Comparison of ENCODE assay signal across 9 mouse cellular contexts in genomic region chr3:27237226-27237625, GRCm38 (mm10). TPM values are rescaled to one million over a fixed set of nuclear protein-coding genes. Genes with fewer than 3 reads are reported as not detected.
A peak's percentile ranks its signal among the peaks of the same experiment; 100 is the strongest.
DNase-seq lines count a peak whose midpoint lies in the region; ATAC-seq lines count a peak whose summit lies in the region.
"Had no signal": no experiment of that assay in that cellular context is flagged by ENCODE, and none has a peak within 500 bp of the region (broad histone marks: within the 10 kb centered on the region; RNA-seq: fewer than 3 reads in every experiment).

No protein-coding gene starts in this region.

- H3K4me2 ChIP-seq in lung, embryonic 16.5 days (ENCODE audit: low read depth, low read length) = no peak overlapping the region
- H3K4me2 ChIP-seq: lung, embryonic 15.5 days had no signal

- H3K36me3 ChIP-seq in lung, embryonic 16.5 days (ENCODE audit: control insufficient read depth, insufficient read depth, low read length) = no peaks in the 10 kb centered on the region
- H3K36me3 ChIP-seq: lung, embryonic 15.5 days had no signal

- no peaks in the 10 kb centered on the region for H3K27me3 ChIP-seq in lung, embryonic 16.5 days (ENCODE audit: control insufficient read depth, insufficient read depth, low read depth, low read length)
- H3K27me3 ChIP-seq: lung, embryonic 15.5 days had no signal

- H3K9ac ChIP-seq in lung, embryonic 16.5 days (ENCODE audit: low read length) = no peak overlapping the region
- H3K9ac ChIP-seq: lung, embryonic 15.5 days had no signal

- ATAC-seq in lung, embryonic 16.5 days (ENCODE audit: low read depth) = peak; percentile 61; the same call in 1 of the 2 replicates

- H3K27ac ChIP-seq in lung, embryonic 16.5 days (ENCODE audit: low read length) = no peak overlapping the region
- H3K27ac ChIP-seq: lung, embryonic 15.5 days had no signal

- H3K9me3 ChIP-seq in lung, embryonic 16.5 days (ENCODE audit: control insufficient read depth, low read length) = no peaks in the 10 kb centered on the region
- H3K9me3 ChIP-seq: lung, embryonic 15.5 days had no signal

- no peaks in the 10 kb centered on the region for H3K4me1 ChIP-seq in lung, embryonic 16.5 days (replicated peaks; ENCODE audit: control insufficient read depth, insufficient read depth, low read length)
- H3K4me1 ChIP-seq: lung, embryonic 15.5 days had no signal

- peak; percentile 84 for DNase-seq in heart, adult 11 months
- DNase-seq in heart, postnatal 25 days (ENCODE audit: low spot score) = no peak
- DNase-seq in 3T3-L1 (ENCODE audit: low read depth, low spot score) = peak; percentile 92
- DNase-seq in Muller cell, postnatal 12 days (ENCODE audit: inconsistent ontology term) = peak; percentile 62
- peak; percentile 67 for DNase-seq in embryo, embryonic 10 days (ENCODE audit: low spot score)
- DNase-seq in induced T-regulatory cell, adult 2 months (ENCODE audit: low read depth) = peak; percentile 80
- DNase-seq in thymus, postnatal 10 days (ENCODE audit: low spot score in 2 of 2) = peak; percentile 12 to 73

- no peak overlapping the region for H3K4me3 ChIP-seq in lung, embryonic 16.5 days (ENCODE audit: low read length)
- H3K4me3 ChIP-seq: lung, embryonic 15.5 days had no signal

- intact Hi-C loops in heart, postnatal 25 days (cut with DNase I) = loop anchor here (1.0 to 10.0 kb wide), 2 partner anchors 55 to 122 kb away; partner anchors contain the start of gene Nceh1

- WGBS in lung, embryonic 16.5 days = 7% methylated on average over 2 of the region's 2 CpGs

RNA-seq across cellular contexts. Expression of gene Nceh1, which starts 54.5 kb away (rescaled TPM):
- total RNA-seq in heart, postnatal 25 days (2021) = 100 to 1,000 TPM; 172 to 189 TPM
- polyA plus RNA-seq in lung, embryonic 16.5 days (2015; fragmentation: Nextera tagmentation; extraction: Ambion mirVana) = 9.6 and 10.1 TPM in 2 replicates
